Mouse (Mus musculus) layer of hippocampus, postnatal 14 days (tissue): ENCODE measurements around the gene Apbb2. TPM values are rescaled to one million over a fixed set of nuclear protein-coding genes. Genes with fewer than 3 reads are reported as not detected.

Experiments
- DNase-seq, 2 experiments: peaks; one replicate each; pipeline ENCODE4 v3.0.0; 2021 to 2022; ENCODE audit warnings: low spot score in 2 of 2, mixed read lengths in 1 of 2
- total RNA-seq, 2 experiments: library from RNA; stranded (reverse); gene quantifications; 2 replicates each; pipeline ENCODE4 v1.2.3; 2021

Apbb2 gene
- total RNA-seq, 2 experiments from 2014 or later, result 63.0 to 68.4 TPM

- no peak for DNase-seq
Measured at GRCm38 (mm10) chr5:66523681-66524503, 94.7 kb downstream of the Apbb2 start.

- DNase-seq, result no peak
Measured at GRCm38 (mm10) chr5:66521250-66521649, 97.3 kb downstream of the Apbb2 start.

- DNase-seq, result no peak
Measured at GRCm38 (mm10) chr5:66519511-66519910, 99.1 kb downstream of the Apbb2 start.

- DNase-seq, result no peak
Measured at GRCm38 (mm10) chr5:66518411-66519006, 100.1 kb downstream of the Apbb2 start.

GRCm38 (mm10) chr5:66517503-66517902 is 101.1 kb downstream of the Apbb2 start:
- no peak for DNase-seq

GRCm38 (mm10) chr5:66516311-66516710 is 102.3 kb downstream of the Apbb2 start:
- no peak for DNase-seq

GRCm38 (mm10) chr5:66515271-66515670 is 103.3 kb downstream of the Apbb2 start:
- no peak for DNase-seq

GRCm38 (mm10) chr5:66514659-66515058 is 103.9 kb downstream of the Apbb2 start:
- DNase-seq, result no peak

GRCm38 (mm10) chr5:66513412-66513811 is 105.2 kb downstream of the Apbb2 start:
- DNase-seq, result no peak

- DNase-seq, result no peak
Measured at GRCm38 (mm10) chr5:66512519-66512918, 106.1 kb downstream of the Apbb2 start.

GRCm38 (mm10) chr5:66510716-66511115 is 107.9 kb downstream of the Apbb2 start:
- no peak for DNase-seq

GRCm38 (mm10) chr5:66509151-66509550 is 109.4 kb downstream of the Apbb2 start:
- no peak for DNase-seq

GRCm38 (mm10) chr5:66505578-66505977 is 113.0 kb downstream of the Apbb2 start:
- no peak for DNase-seq

- DNase-seq, result no peak
Measured at GRCm38 (mm10) chr5:66505071-66505470, 113.5 kb downstream of the Apbb2 start.

GRCm38 (mm10) chr5:66504434-66504747 is 114.2 kb downstream of the Apbb2 start:
- no peak for DNase-seq

- DNase-seq, result no peak
Measured at GRCm38 (mm10) chr5:66503557-66504433, 114.8 kb downstream of the Apbb2 start.

- no peak for DNase-seq
Measured at GRCm38 (mm10) chr5:66503033-66503432, 115.6 kb downstream of the Apbb2 start.

GRCm38 (mm10) chr5:66499621-66500020 is 119.0 kb downstream of the Apbb2 start:
- DNase-seq, result no peak

GRCm38 (mm10) chr5:66498140-66498539 is 120.4 kb downstream of the Apbb2 start:
- DNase-seq, result no peak

GRCm38 (mm10) chr5:66497479-66498087 is 121.0 kb downstream of the Apbb2 start:
- DNase-seq, result no peak

GRCm38 (mm10) chr5:66496881-66497360 is 121.7 kb downstream of the Apbb2 start:
- no peak for DNase-seq
